Mouse (Mus musculus) intestine, embryonic 16.5 days (tissue): ENCODE results near the gene Cacfd1. TPM values are rescaled to one million over a fixed set of nuclear protein-coding genes. Genes with fewer than 3 reads are reported as not detected.
A peak's percentile ranks its signal among the peaks of the same experiment; 100 is the strongest.

Experiments used
- ATAC-seq: fragments of 200-750 bp; cut with Nextera tagmentation; 2 replicates; pipeline ENCODE4 v1.8.0; 2017; ENCODE audit warnings: moderate TSS enrichment, moderate library complexity
- H3K27ac ChIP-seq: fragments of 300-500 bp; sonication (generic); 2 replicates; pipeline ENCODE4 v1.5.1; 2014; ENCODE audit warnings: mild to moderate bottlenecking, low read length
- H3K27me3 ChIP-seq: fragments of 300-500 bp; sonication (generic); replicated peaks from 2 replicates; pipeline ENCODE4 v1.6.1; 2014; ENCODE audit warnings: low read length, control low read depth, mixed read lengths; ENCODE audit not compliant: control insufficient read depth, insufficient read depth
- H3K36me3 ChIP-seq: fragments of 300-500 bp; sonication (generic); 2 replicates; pipeline ENCODE4 v1.6.1; 2014; ENCODE audit warnings: low read length, control low read depth; ENCODE audit not compliant: control insufficient read depth, insufficient read depth
- H3K4me1 ChIP-seq: fragments of 300-500 bp; sonication (generic); 2 replicates; pipeline ENCODE4 v1.6.1; 2014; ENCODE audit warnings: low read length, control low read depth, mixed read lengths; ENCODE audit not compliant: control insufficient read depth, insufficient read depth
- H3K4me2 ChIP-seq: fragments of 300-500 bp; sonication (generic); 2 replicates; pipeline ENCODE4 v1.6.1; 2014; ENCODE audit warnings: low read depth, low read length, control low read depth
- H3K4me3 ChIP-seq: fragments of 300-500 bp; sonication (generic); 2 replicates; pipeline ENCODE4 v1.5.1; 2014; ENCODE audit warnings: mild to moderate bottlenecking, low read length
- H3K9ac ChIP-seq: fragments of 300-500 bp; sonication (generic); 2 replicates; pipeline ENCODE4 v1.6.1; 2014; ENCODE audit warnings: low read depth, low read length
- H3K9me3 ChIP-seq: fragments of 300-500 bp; sonication (generic); 2 replicates; pipeline ENCODE4 v1.6.1; 2016; ENCODE audit warnings: low read length, control low read depth; ENCODE audit not compliant: control insufficient read depth
- WGBS: fragments of 180-500 bp; shearing (Covaris S2); extraction: QIAGEN DNeasy Blood & Tissue Kit; methylation state at CpG from one replicate; pipeline ENCODE4 v1.1.7; 2014; 5-methylcytosine and 5-hydroxymethylcytosine counted together
- polyA plus RNA-seq: library from polyadenylated mRNA; unstranded; fragments of >200 nt; fragmentation: Nextera tagmentation; extraction: Ambion mirVana; gene quantifications from 2 replicates; pipeline ENCODE4 v1.2.1, GENCODE M21; 2015

The Cacfd1 gene
- polyA plus RNA-seq, 1 experiment from 2014 or later = 54.3 TPM

GRCm38 (mm10) chr2:27024136-27024535 lies 14.4 kb downstream of the Cacfd1 start:
- Histone ChIP-seq H3K4me2 (no peak overlapping the region), H3K27me3 (no peaks in the 10 kb centered on the region), H3K36me3 (no peaks in the 10 kb centered on the region), H3K27ac (no peak overlapping the region), H3K9me3 (no peaks in the 10 kb centered on the region), H3K4me3 (no peak overlapping the region), H3K9ac (no peak overlapping the region), H3K4me1 (peaks cover 4% of the 10 kb centered on the region; the same call in 1 of the 2 replicates)
- WGBS = 75% methylated on average over 14 of the region's 14 CpGs
- no peak for ATAC-seq

DNA sequence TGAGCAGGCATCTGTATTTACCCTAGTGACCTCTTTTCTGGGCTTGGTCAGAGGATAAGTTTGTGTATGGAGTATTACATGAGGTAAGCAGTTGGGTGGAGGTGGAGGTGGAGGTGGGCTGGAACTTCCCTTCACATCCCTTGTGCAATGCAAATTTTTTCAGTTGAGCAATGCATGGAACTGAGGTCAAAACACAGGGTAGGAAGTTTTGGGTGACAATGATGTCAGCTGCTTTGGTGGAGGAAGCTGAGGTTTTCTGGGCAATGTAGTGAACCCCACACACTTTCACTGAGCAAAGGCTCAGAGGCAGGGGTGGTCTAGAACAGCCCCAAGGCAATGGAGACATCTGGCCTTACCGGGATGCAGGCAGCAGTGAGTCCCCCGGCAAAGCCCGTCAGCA lies 15.8 kb downstream of the Cacfd1 start:
- Histone ChIP-seq H3K27ac (no peak overlapping the region), H3K4me2 (no peak overlapping the region), H3K27me3 (no peaks in the 10 kb centered on the region; the same call in 1 of the 2 replicates), H3K36me3 (no peaks in the 10 kb centered on the region), H3K9me3 (no peaks in the 10 kb centered on the region), H3K4me1 (peaks cover 4% of the 10 kb centered on the region; the same call in 1 of the 2 replicates), H3K4me3 (no peak overlapping the region), H3K9ac (no peak overlapping the region)
- ATAC-seq = no peak
- WGBS = 73% methylated on average over 3 of the region's 3 CpGs

GRCm38 (mm10) chr2:27026332-27026731 lies 16.6 kb downstream of the Cacfd1 start:
- H3K4me3 ChIP-seq = no peak overlapping the region
- H3K27me3 ChIP-seq = no peaks in the 10 kb centered on the region; the same call in 1 of the 2 replicates
- H3K9me3 ChIP-seq = no peaks in the 10 kb centered on the region
- no peak overlapping the region for H3K27ac ChIP-seq
- H3K36me3 ChIP-seq = no peaks in the 10 kb centered on the region
- peaks cover 4% of the 10 kb centered on the region; the same call in 1 of the 2 replicates for H3K4me1 ChIP-seq
- no peak for ATAC-seq
- H3K9ac ChIP-seq = no peak overlapping the region
- H3K4me2 ChIP-seq = no peak overlapping the region
- WGBS = 91% methylated on average over 3 of the region's 3 CpGs

DNA sequence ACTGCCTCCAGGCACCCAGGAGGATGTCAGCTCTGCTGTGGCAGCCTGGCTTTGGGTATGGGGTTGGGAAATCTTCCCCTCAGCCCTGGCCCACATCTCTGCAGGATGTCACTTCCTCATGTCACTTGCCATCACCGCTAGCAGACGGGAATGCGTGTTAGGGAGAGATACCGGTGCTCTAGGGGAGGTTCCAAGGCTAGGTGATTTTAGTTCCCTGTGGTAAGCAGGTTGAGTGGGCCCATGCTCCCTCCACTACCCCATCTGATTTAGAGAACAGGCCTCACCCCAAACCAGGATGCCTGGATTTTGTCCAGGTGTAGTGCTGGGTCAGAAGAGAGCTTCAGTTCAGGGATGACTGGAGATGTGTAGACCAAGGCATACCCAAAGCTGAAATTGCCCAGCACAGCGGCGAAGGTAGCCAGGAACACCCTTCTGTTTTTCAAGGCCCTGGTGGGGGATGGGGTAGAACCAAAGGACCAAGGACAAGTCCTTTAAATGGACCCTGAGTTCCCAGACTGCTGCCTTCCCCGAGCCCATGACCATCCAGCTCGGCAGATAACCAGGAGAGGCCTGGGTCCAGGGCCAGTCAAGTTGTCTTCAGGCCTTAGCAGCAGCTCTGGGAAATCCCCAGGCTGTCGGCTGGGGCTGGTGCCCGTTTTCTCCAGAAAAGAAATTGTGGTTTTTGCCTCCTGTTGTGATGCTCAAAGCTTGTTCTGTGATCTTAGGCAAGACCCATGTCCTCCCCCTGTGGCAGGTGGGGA lies 17.3 kb downstream of the Cacfd1 start:
- H3K4me2 ChIP-seq = no peak overlapping the region

DNA sequence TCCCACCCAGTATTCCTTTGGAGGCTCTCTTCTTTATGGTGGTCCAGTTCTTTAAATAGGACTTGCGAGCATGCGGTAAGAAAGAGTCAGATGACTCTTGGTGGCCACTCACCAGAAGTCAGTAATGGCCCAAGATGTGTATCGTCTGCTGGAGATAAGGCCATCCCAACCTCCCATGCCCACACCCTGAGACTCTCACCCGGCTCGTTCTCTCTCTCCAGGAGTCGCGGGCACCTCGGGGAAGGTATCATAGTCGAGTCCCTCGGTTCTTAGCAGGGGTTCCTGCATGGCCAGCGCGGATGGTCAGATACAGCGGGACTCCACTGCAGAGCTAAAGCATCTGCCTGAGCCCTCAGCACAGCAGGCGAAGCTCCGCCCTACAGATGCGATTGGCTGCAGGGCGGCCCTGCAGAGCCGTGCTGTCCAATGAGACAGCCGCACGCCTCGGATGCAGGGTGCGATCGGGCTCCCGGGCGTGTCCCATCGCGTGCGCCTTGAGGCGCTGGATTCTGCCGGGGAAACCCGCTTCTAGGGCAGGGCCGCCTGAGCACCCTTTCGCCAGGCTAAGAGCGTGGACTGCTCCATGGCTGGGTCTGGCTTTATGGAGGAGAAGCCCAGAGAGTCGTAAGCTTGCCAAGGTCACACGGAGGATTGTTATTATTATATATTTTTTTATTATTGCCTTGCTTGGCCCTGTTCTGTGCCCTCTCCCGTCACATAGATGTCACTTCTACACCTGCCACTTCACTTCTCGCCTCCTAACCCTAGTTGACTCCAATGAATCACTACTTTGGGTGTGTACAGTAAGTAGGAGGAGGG lies 18.1 kb downstream of the Cacfd1 start, which contains the start of gene Slc2a6:
Slc2a6 (minus strand) TSS at position 381 of the 819 bp plus-strand sequence.
- no peaks in the 10 kb centered on the region for H3K9me3 ChIP-seq
- WGBS = 3% methylated on average over 38 of the region's 38 CpGs
- peaks cover 4% of the 10 kb centered on the region; the same call in 1 of the 2 replicates for H3K4me1 ChIP-seq
- no peak within 1 kb of the TSS for H3K27ac ChIP-seq
- peak within 1 kb of the TSS; percentile 36 for H3K4me3 ChIP-seq
- H3K36me3 ChIP-seq = no peaks in the 10 kb centered on the region
- peak within 1 kb of the TSS; percentile 49; the same call in 1 of the 2 replicates for H3K9ac ChIP-seq
- ATAC-seq = peak; percentile 99
- no peaks in the 10 kb centered on the region; the same call in 1 of the 2 replicates for H3K27me3 ChIP-seq
- peak within 1 kb of the TSS; percentile 53 for H3K4me2 ChIP-seq

More for the DNA sequence above, 17.3 kb downstream of the Cacfd1 start:
- no peak overlapping the region for H3K9ac ChIP-seq
- no peaks in the 10 kb centered on the region; the same call in 1 of the 2 replicates for H3K27me3 ChIP-seq
- H3K27ac ChIP-seq = no peak overlapping the region
- no peak for ATAC-seq
- H3K36me3 ChIP-seq = no peaks in the 10 kb centered on the region
- 72% methylated on average over 10 of the region's 10 CpGs for WGBS
- H3K4me1 ChIP-seq = peaks cover 4% of the 10 kb centered on the region; the same call in 1 of the 2 replicates
- H3K9me3 ChIP-seq = no peaks in the 10 kb centered on the region
- H3K4me3 ChIP-seq = peak overlapping the region; percentile 36; the same call in 1 of the 2 replicates

- H3K4me1 ChIP-seq = peaks cover 4% of the 10 kb centered on the region; the same call in 1 of the 2 replicates
- no peak overlapping the region for H3K4me3 ChIP-seq
- no peaks in the 10 kb centered on the region for H3K9me3 ChIP-seq
- no peaks in the 10 kb centered on the region for H3K36me3 ChIP-seq
- 70% methylated on average over 4 of the region's 4 CpGs for WGBS
- H3K27ac ChIP-seq = no peak overlapping the region
- ATAC-seq = no peak
- peak overlapping the region; percentile 53 for H3K4me2 ChIP-seq
- no peaks in the 10 kb centered on the region; the same call in 1 of the 2 replicates for H3K27me3 ChIP-seq
- H3K9ac ChIP-seq = 0 out of 2 replicates have a peak overlapping the region, but pooled peaks have one; percentile 49
Measured at GRCm38 (mm10) chr2:27028437-27029015, 18.8 kb downstream of the Cacfd1 start.

- Histone ChIP-seq H3K9me3 (no peaks in the 10 kb centered on the region), H3K4me2 (no peak overlapping the region), H3K27ac (no peak overlapping the region), H3K36me3 (no peaks in the 10 kb centered on the region), H3K27me3 (no peaks in the 10 kb centered on the region; the same call in 1 of the 2 replicates), H3K9ac (no peak overlapping the region), H3K4me1 (peaks cover 4% of the 10 kb centered on the region; the same call in 1 of the 2 replicates), H3K4me3 (no peak overlapping the region)
- ATAC-seq = no peak
- 55% methylated on average over 2 of the region's 2 CpGs for WGBS
Measured at GRCm38 (mm10) chr2:27032361-27032760, 22.6 kb downstream of the Cacfd1 start.

- Histone ChIP-seq H3K27ac (no peak overlapping the region), H3K4me1 (no peaks in the 10 kb centered on the region), H3K4me3 (no peak overlapping the region), H3K9me3 (no peaks in the 10 kb centered on the region), H3K9ac (no peak overlapping the region), H3K4me2 (no peak overlapping the region), H3K27me3 (no peaks in the 10 kb centered on the region), H3K36me3 (no peaks in the 10 kb centered on the region)
- no peak for ATAC-seq
- WGBS = 57% methylated on average over 3 of the region's 3 CpGs
Measured at GRCm38 (mm10) chr2:27036003-27036402, 26.3 kb downstream of the Cacfd1 start.

DNA sequence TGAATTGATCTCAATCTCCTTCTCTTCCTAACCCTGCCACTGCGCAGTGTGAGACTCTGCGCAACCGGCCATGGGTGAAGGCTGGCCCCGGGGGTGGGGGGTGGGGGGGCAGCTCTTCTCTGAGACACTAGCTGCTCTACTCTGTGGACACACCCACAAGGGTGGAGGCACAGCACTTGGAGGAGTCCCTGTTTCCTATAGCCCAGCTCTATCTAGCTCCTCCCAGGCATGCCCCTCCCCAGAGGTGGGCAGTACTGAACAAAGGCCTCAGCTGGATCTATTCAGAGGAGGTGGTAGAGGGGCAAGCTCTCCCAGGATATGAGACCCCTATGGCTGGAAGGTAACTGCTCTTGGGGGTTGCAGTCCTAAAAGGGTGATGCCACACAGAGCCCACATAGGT lies 27.3 kb downstream of the Cacfd1 start:
- H3K4me2 ChIP-seq = no peak overlapping the region
- H3K27me3 ChIP-seq = no peaks in the 10 kb centered on the region
- no peak overlapping the region for H3K9ac ChIP-seq
- ATAC-seq = no peak
- no peaks in the 10 kb centered on the region for H3K9me3 ChIP-seq
- no peaks in the 10 kb centered on the region for H3K36me3 ChIP-seq
- H3K4me1 ChIP-seq = no peaks in the 10 kb centered on the region
- no peak overlapping the region for H3K27ac ChIP-seq
- WGBS = 60% methylated on average over 4 of the region's 4 CpGs
- no peak overlapping the region for H3K4me3 ChIP-seq
